Mouse (Mus musculus): ENCODE measurements around the gene Utp11. TPM values are rescaled to one million over a fixed set of nuclear protein-coding genes. Genes with fewer than 3 reads are reported as not detected.
A peak's percentile ranks its signal among the peaks of the same experiment; 100 is the strongest.
"Not testable (repeated sequence)": the region's sequence is repeated elsewhere in the genome, so short reads cannot be mapped to it uniquely, and the experiment has no call there.

Utp11 gene
- polyA plus RNA-seq, 1 experiment from 2014 or later, result 62.7 TPM

- H3K9ac ChIP-seq (ENCODE audit: low read depth, low read length); DNase-seq (ENCODE audit: low spot score); H3K9me3 ChIP-seq (ENCODE audit: control insufficient read depth, low read length); H3K4me3 ChIP-seq (ENCODE audit: low read depth, low read length); H3K27me3 ChIP-seq (replicated peaks; ENCODE audit: control insufficient read depth, insufficient read depth, low read length); H3K4me2 ChIP-seq (ENCODE audit: low read depth, low read length); ATAC-seq (ENCODE audit: low read depth): not testable (repeated sequence)
- peaks cover 28% of the 10 kb centered on the region for H3K36me3 ChIP-seq (ENCODE audit: control insufficient read depth, insufficient read depth, low read length)
- peak overlapping the region; percentile 96 for H3K27ac ChIP-seq (replicated peaks; ENCODE audit: low read depth, low read length)
- WGBS, result 78% methylated on average over 23 of the region's 25 CpGs
- H3K4me1 ChIP-seq (ENCODE audit: control insufficient read depth, insufficient read depth, low read length), result peaks cover 47% of the 10 kb centered on the region
These were observed 14.2 kb upstream of the Utp11 start for GRCm38 (mm10) chr4:124707381-124708199.

DNA sequence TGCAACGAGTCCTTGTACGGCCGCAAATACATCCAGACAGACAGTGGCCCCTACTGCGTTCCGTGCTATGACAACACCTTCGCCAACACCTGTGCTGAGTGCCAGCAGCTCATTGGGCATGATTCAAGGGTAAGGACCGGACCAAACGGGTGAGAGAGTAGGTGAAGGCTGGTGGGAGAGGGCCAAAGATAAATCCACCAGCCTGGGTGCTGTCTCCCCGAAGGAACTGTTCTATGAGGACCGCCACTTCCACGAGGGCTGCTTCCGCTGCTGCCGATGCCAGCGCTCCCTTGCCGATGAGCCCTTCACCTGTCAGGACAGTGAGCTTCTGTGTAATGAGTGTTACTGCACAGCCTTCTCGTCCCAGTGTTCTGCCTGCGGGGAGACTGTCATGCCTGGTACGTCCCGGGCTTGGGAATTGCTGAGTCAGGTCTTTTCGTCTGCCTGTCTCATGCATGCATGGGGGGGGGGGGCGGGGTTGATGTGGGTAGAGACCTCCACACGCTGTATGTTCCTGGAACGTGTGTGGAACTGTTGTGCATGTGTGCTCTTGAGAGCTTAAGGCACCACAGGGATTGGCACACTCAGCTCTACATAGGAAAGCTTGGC, 12.4 kb upstream of the Utp11 start:
- Histone ChIP-seq H3K36me3 (ENCODE audit: control insufficient read depth, insufficient read depth, low read length) (peaks cover 28% of the 10 kb centered on the region), H3K4me1 (ENCODE audit: control insufficient read depth, insufficient read depth, low read length) (peaks cover 53% of the 10 kb centered on the region), H3K4me2 (ENCODE audit: low read depth, low read length) (peak overlapping the region; percentile 12; the same call in 1 of the 2 replicates), H3K9ac (ENCODE audit: low read depth, low read length) (no peak overlapping the region), H3K9me3 (ENCODE audit: control insufficient read depth, low read length) (no peaks in the 10 kb centered on the region), H3K27ac (replicated peaks; ENCODE audit: low read depth, low read length) (peak overlapping the region; percentile 90), H3K27me3 (replicated peaks; ENCODE audit: control insufficient read depth, insufficient read depth, low read length) (no peaks in the 10 kb centered on the region), H3K4me3 (ENCODE audit: low read depth, low read length) (no peak overlapping the region)
- DNase-seq (ENCODE audit: low spot score) (no peak), ATAC-seq (ENCODE audit: low read depth) (no peak)
- WGBS, result 79% methylated on average over 23 of the region's 23 CpGs

DNA sequence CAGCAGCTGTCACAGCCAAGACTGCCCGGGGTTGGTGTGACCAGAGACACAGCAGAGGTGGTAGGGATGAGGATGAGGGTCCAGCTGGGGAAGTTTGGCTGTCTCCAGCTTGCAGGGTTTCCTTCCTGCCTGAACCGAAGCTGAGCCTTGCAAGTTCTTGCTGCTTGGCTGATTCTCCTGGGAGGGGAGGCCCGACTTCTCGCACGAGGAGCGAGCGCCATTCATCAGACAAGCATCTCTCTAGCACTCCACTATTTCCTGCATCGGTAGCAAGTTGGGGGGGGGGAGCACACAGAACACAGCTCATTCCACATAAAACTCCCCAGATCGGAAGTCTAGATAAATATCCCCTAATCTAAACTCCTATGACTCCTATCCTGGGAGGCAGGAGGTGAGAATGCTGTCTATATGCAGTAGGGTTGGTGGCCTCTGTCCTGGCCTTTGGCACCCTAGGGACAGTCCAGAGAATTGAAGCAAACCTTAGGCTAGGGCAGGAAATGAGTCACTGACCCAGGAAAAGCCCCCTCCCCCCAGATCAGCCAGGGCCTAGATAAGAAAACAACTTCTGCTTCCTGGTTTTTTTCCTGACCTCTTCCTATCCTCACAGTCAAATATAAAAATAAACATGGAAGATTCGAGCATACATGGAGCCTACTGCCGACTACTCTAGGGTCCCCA, 11.5 kb upstream of the Utp11 start:
- Histone ChIP-seq H3K4me1 (ENCODE audit: control insufficient read depth, insufficient read depth, low read length) (peaks cover 51% of the 10 kb centered on the region), H3K4me3 (ENCODE audit: low read depth, low read length) (peak overlapping the region; percentile 20)

GRCm38 (mm10) chr4:124703881-124704796, 10.7 kb upstream of the Utp11 start:
- Histone ChIP-seq H3K9ac (ENCODE audit: low read depth, low read length) (peak overlapping the region; percentile 56), H3K4me1 (ENCODE audit: control insufficient read depth, insufficient read depth, low read length) (peaks cover 44% of the 10 kb centered on the region), H3K36me3 (ENCODE audit: control insufficient read depth, insufficient read depth, low read length) (peaks cover 28% of the 10 kb centered on the region), H3K27me3 (replicated peaks; ENCODE audit: control insufficient read depth, insufficient read depth, low read length) (no peaks in the 10 kb centered on the region), H3K4me2 (ENCODE audit: low read depth, low read length) (peak overlapping the region; percentile 77), H3K9me3 (ENCODE audit: control insufficient read depth, low read length) (no peaks in the 10 kb centered on the region), H3K27ac (replicated peaks; ENCODE audit: low read depth, low read length) (peak overlapping the region; percentile 90), H3K4me3 (ENCODE audit: low read depth, low read length) (peak overlapping the region; percentile 20)
- 7% methylated on average over 6 of the region's 6 CpGs for WGBS
- ATAC-seq (ENCODE audit: low read depth) (no peak), DNase-seq (ENCODE audit: low spot score) (peak; percentile 80)

More for the DNA sequence above, 11.5 kb upstream of the Utp11 start:
- DNase-seq (ENCODE audit: low spot score) (peak; percentile 87), ATAC-seq (ENCODE audit: low read depth) (no peak)
- peak overlapping the region; percentile 56 for H3K9ac ChIP-seq (ENCODE audit: low read depth, low read length)
- H3K9me3 ChIP-seq (ENCODE audit: control insufficient read depth, low read length), result no peaks in the 10 kb centered on the region
- peak overlapping the region; percentile 90 for H3K27ac ChIP-seq (replicated peaks; ENCODE audit: low read depth, low read length)
- H3K27me3 ChIP-seq (replicated peaks; ENCODE audit: control insufficient read depth, insufficient read depth, low read length), result no peaks in the 10 kb centered on the region
- 10% methylated on average over 11 of the region's 11 CpGs for WGBS
- peak overlapping the region; percentile 77 for H3K4me2 ChIP-seq (ENCODE audit: low read depth, low read length)
- peaks cover 28% of the 10 kb centered on the region for H3K36me3 ChIP-seq (ENCODE audit: control insufficient read depth, insufficient read depth, low read length)

DNA sequence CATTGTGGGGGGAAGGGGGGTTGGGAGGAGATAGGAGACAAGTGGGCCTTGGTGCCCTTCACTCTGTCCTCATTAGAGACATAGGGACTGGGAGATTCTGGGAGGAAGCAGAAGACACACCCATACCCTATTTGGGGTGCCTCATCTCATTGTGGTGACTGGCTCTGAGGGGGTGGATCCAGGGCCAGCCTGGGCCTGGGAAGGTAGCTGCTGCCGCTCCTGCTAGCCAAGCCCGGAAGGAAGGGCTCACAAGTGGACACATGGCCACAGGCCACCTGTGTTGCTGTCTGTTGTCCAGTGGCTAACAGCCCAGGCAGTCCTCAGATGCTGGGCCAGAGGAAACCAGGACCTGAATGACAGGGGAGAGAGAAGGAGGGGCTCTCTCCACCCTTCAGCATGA, 10.0 kb upstream of the Utp11 start:
- H3K4me2 ChIP-seq (ENCODE audit: low read depth, low read length), result peak overlapping the region; percentile 77
- ATAC-seq (ENCODE audit: low read depth), result no peak
- no peaks in the 10 kb centered on the region for H3K27me3 ChIP-seq (replicated peaks; ENCODE audit: control insufficient read depth, insufficient read depth, low read length)
- H3K27ac ChIP-seq (replicated peaks; ENCODE audit: low read depth, low read length), result peak overlapping the region; percentile 90
- H3K36me3 ChIP-seq (ENCODE audit: control insufficient read depth, insufficient read depth, low read length), result peaks cover 28% of the 10 kb centered on the region
- WGBS, result 20% methylated on average over 2 of the region's 2 CpGs
- peaks cover 41% of the 10 kb centered on the region for H3K4me1 ChIP-seq (ENCODE audit: control insufficient read depth, insufficient read depth, low read length)
- no peak for DNase-seq (ENCODE audit: low spot score)
- H3K9ac ChIP-seq (ENCODE audit: low read depth, low read length), result peak overlapping the region; percentile 56
- peak overlapping the region; percentile 20; the same call in 1 of the 2 replicates for H3K4me3 ChIP-seq (ENCODE audit: low read depth, low read length)
- H3K9me3 ChIP-seq (ENCODE audit: control insufficient read depth, low read length), result no peaks in the 10 kb centered on the region

GRCm38 (mm10) chr4:124701916-124702315, 8.5 kb upstream of the Utp11 start:
- 0% methylated on average over 2 of the region's 5 CpGs for WGBS
- Histone ChIP-seq H3K4me3 (ENCODE audit: low read depth, low read length) (peak overlapping the region; percentile 81), H3K4me2 (ENCODE audit: low read depth, low read length) (peak overlapping the region; percentile 77), H3K4me1 (ENCODE audit: control insufficient read depth, insufficient read depth, low read length) (peaks cover 36% of the 10 kb centered on the region), H3K36me3 (ENCODE audit: control insufficient read depth, insufficient read depth, low read length) (peaks cover 17% of the 10 kb centered on the region), H3K27me3 (replicated peaks; ENCODE audit: control insufficient read depth, insufficient read depth, low read length) (no peaks in the 10 kb centered on the region), H3K9me3 (ENCODE audit: control insufficient read depth, low read length) (no peaks in the 10 kb centered on the region), H3K27ac (replicated peaks; ENCODE audit: low read depth, low read length) (peak overlapping the region; percentile 90), H3K9ac (ENCODE audit: low read depth, low read length) (peak overlapping the region; percentile 92)
- ATAC-seq (ENCODE audit: low read depth) (no peak), DNase-seq (ENCODE audit: low spot score) (no peak)

DNA sequence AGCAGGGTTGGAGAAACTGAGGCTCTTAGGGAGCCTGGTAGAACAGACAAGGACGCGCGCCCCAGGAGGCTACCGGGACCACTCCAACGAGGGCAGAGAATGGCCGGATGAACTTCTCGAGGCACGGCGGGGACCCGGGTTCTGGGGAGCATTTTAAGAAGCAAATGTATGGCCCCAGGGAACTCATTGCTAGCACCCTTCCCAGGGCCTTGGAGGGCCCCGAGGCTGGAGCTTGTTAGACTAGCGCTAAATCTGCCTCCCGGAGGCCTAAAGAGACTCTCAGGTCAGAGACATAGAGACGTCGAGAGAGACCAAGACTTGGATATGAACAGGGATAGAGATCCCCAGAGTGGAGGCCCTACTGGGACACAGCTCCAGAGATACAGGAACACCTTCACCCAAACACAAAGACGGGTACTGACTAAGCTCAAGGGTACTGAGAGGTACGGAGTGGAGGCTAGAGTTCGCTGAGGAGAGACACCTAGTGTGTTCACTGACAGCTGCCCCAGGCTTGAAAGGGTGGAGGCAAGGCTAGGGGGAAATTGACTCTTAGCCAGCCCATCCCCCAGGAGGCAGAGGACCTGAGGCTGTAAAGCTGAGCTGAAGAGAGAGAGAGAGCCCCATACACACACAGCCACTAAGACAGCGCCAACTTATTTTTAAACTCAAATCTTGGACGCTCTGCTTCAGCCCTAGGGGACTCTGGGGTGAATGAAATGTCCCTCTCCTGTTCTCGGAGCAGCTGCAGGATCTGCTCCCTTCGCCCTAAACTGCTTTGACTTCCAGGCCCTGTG, 7.8 kb upstream of the Utp11 start:
- DNase-seq (ENCODE audit: low spot score) (peak; percentile 77), ATAC-seq (ENCODE audit: low read depth) (peak; percentile 35)
- Histone ChIP-seq H3K4me2 (ENCODE audit: low read depth, low read length) (peak overlapping the region; percentile 77), H3K27ac (replicated peaks; ENCODE audit: low read depth, low read length) (peak overlapping the region; percentile 90), H3K4me3 (ENCODE audit: low read depth, low read length) (peak overlapping the region; percentile 81), H3K9ac (ENCODE audit: low read depth, low read length) (peak overlapping the region; percentile 92), H3K36me3 (ENCODE audit: control insufficient read depth, insufficient read depth, low read length) (peaks cover 10% of the 10 kb centered on the region), H3K4me1 (ENCODE audit: control insufficient read depth, insufficient read depth, low read length) (peaks cover 36% of the 10 kb centered on the region), H3K27me3 (replicated peaks; ENCODE audit: control insufficient read depth, insufficient read depth, low read length) (no peaks in the 10 kb centered on the region), H3K9me3 (ENCODE audit: control insufficient read depth, low read length) (no peaks in the 10 kb centered on the region)
- WGBS, result 3% methylated on average over 22 of the region's 22 CpGs
